Mouse (Mus musculus) G1E (cell line): ENCODE results near the gene Aspa. TPM values are rescaled to one million over a fixed set of nuclear protein-coding genes. Genes with fewer than 3 reads are reported as not detected.
"Not testable (repeated sequence)": the region's sequence is repeated elsewhere in the genome, so short reads cannot be mapped to it uniquely, and the experiment has no call there.

Experiments
- ATAC-seq: 2 replicates; pipeline ENCODE4 v1.8.0; 2016; ENCODE audit warnings: mild to moderate bottlenecking; ENCODE audit not compliant: insufficient number of reproducible peaks, poor library complexity, low FRiP score, severe bottlenecking; ENCODE audit errors: extremely low read depth
- DNase-seq: peaks from one replicate; pipeline ENCODE4 v3.0.0; 2012; ENCODE audit warnings: low spot score
- H3K27me3 ChIP-seq: 2 replicates; pipeline ENCODE4 v1.6.1; 2012; ENCODE audit warnings: mild to moderate bottlenecking, low read length, inconsistent platforms; ENCODE audit not compliant: insufficient read depth
- H3K36me3 ChIP-seq: replicated peaks from 2 replicates; pipeline ENCODE3; 2012; ENCODE audit warnings: mild to moderate bottlenecking, inconsistent platforms
- H3K4me1 ChIP-seq: 2 replicates; pipeline ENCODE4 v1.6.1; 2012; ENCODE audit warnings: low read depth, low read length, inconsistent platforms, mixed read lengths; ENCODE audit not compliant: insufficient read depth
- H3K4me3 ChIP-seq: 2 replicates; pipeline ENCODE4 v1.5.1; 2012; ENCODE audit warnings: low read depth, mild to moderate bottlenecking, inconsistent platforms, low read length, moderate library complexity, mixed read lengths
- H3K9me3 ChIP-seq: replicated peaks from 2 replicates; pipeline ENCODE4 v1.6.1; 2012; ENCODE audit warnings: inconsistent platforms
- CTCF ChIP-seq: IDR thresholded peaks from 2 replicates; pipeline ENCODE4 v1.5.1; 2012; ENCODE audit warnings: low read depth, low read length, inconsistent platforms, mixed read lengths
- GATA1 ChIP-seq: IDR thresholded peaks from 2 replicates; pipeline ENCODE4 v1.6.1; 2012; ENCODE audit warnings: borderline replicate concordance, low read length, inconsistent platforms, mixed read lengths
- GATA2 ChIP-seq: IDR thresholded peaks from 2 replicates; pipeline ENCODE4 v1.6.1; 2012; ENCODE audit warnings: low read depth, low read length, inconsistent platforms, borderline replicate concordance
- POLR2AphosphoS5 ChIP-seq: IDR thresholded peaks from 2 replicates; pipeline ENCODE4 v1.6.1; 2012; ENCODE audit warnings: low read depth, low read length, inconsistent platforms; ENCODE audit not compliant: insufficient replicate concordance
- TAL1 ChIP-seq: conservative IDR thresholded peaks from 2 replicates; pipeline ENCODE4 v1.6.1; 2012; ENCODE audit warnings: low read depth, low read length, inconsistent platforms, mixed read lengths
- polyA plus RNA-seq: library from polyadenylated mRNA; stranded (reverse); fragments of >175 nt; gene quantifications from 2 replicates; pipeline ENCODE4 v1.2.3, GENCODE M21; 2012
- total RNA-seq, 2 experiments: library from RNA; stranded (forward) in 1 of 2; stranded (reverse) in 1 of 2; fragments of 200-1000 nt in 1 of 2; fragments of >200 nt in 1 of 2; fragmentation: Nextera tagmentation in 1 of 2; gene quantifications; 2 replicates each; pipeline ENCODE4 v1.2.3; 2014 to 2017

The Aspa gene
- total and polyA plus RNA-seq, 3 experiments, result 0.22 TPM; not detected in 2

GRCm38 (mm10) chr11:73326485-73326886 lies 2.9 kb downstream of the Aspa start:
- Histone ChIP-seq H3K9me3 (peaks cover under 1% of the 10 kb centered on the region; the same call in 1 of the 2 replicates), H3K4me1 (peaks cover 4% of the 10 kb centered on the region), H3K4me3 (no peak overlapping the region), H3K36me3 (no peaks in the 10 kb centered on the region), H3K27me3 (peaks cover 9% of the 10 kb centered on the region; the same call in 1 of the 2 replicates)
- TF ChIP-seq CTCF (no peak), GATA2 (no peak), POLR2AphosphoS5 (no peak), GATA1 (no peak), TAL1 (no peak)
- DNase-seq (no peak), ATAC-seq (no peak)

GRCm38 (mm10) chr11:73323906-73324830 lies 5.2 kb downstream of the Aspa start:
- H3K4me1 ChIP-seq, result peaks cover 6% of the 10 kb centered on the region
- ATAC-seq (no peak), DNase-seq (no peak)
- no peaks in the 10 kb centered on the region for H3K27me3 ChIP-seq
- H3K36me3 ChIP-seq, result no peaks in the 10 kb centered on the region
- H3K9me3 ChIP-seq, result peaks cover 6% of the 10 kb centered on the region
- H3K4me3 ChIP-seq, result no peak overlapping the region
- TF ChIP-seq TAL1, result no peak
- TF ChIP-seq CTCF, result no peak

GRCm38 (mm10) chr11:73321064-73321463 lies 8.3 kb downstream of the Aspa start:
- not testable (repeated sequence) for DNase-seq, H3K4me3 ChIP-seq, H3K36me3 ChIP-seq, H3K27me3 ChIP-seq, H3K4me1 ChIP-seq, ATAC-seq, H3K9me3 ChIP-seq

GRCm38 (mm10) chr11:73318581-73318980 lies 10.8 kb downstream of the Aspa start:
- not testable (repeated sequence) for H3K4me1 ChIP-seq, DNase-seq, H3K4me3 ChIP-seq, ATAC-seq, H3K27me3 ChIP-seq, H3K36me3 ChIP-seq, H3K9me3 ChIP-seq

GRCm38 (mm10) chr11:73315961-73316360 lies 13.4 kb downstream of the Aspa start:
- peaks cover under 1% of the 10 kb centered on the region for H3K9me3 ChIP-seq
- no peak for ATAC-seq

GRCm38 (mm10) chr11:73303123-73303522 lies 26.3 kb downstream of the Aspa start:
- Histone ChIP-seq H3K9me3 (no peaks in the 10 kb centered on the region), H3K4me1 (no peaks in the 10 kb centered on the region), H3K4me3 (no peak overlapping the region), H3K27me3 (no peaks in the 10 kb centered on the region), H3K36me3 (no peaks in the 10 kb centered on the region)
- no peak for DNase-seq
- no peak for ATAC-seq
- TF ChIP-seq CTCF, result no peak
- TF ChIP-seq TAL1, result no peak
- no peak for TF ChIP-seq GATA1
- TF ChIP-seq POLR2AphosphoS5, result no peak
- TF ChIP-seq GATA2, result no peak

More at GRCm38 (mm10) chr11:73315961-73316360, 13.4 kb downstream of the Aspa start:
- H3K27me3 ChIP-seq, result 0 out of 2 replicates have a peak, but pooled peaks cover 2% of the 10 kb centered on the region
- no peak for DNase-seq
- no peak for TF ChIP-seq POLR2AphosphoS5
- TF ChIP-seq GATA2, result no peak
- TF ChIP-seq CTCF, result no peak
- TF ChIP-seq GATA1, result no peak
- no peak for TF ChIP-seq TAL1
- H3K36me3 ChIP-seq, result no peaks in the 10 kb centered on the region
- H3K4me3 ChIP-seq, result no peak overlapping the region
- no peaks in the 10 kb centered on the region for H3K4me1 ChIP-seq

GRCm38 (mm10) chr11:73289621-73290020 lies 39.8 kb downstream of the Aspa start:
- no peak for ATAC-seq
- H3K4me1 ChIP-seq, result no peaks in the 10 kb centered on the region
- H3K4me3 ChIP-seq, result no peak overlapping the region
- no peak for TF ChIP-seq POLR2AphosphoS5
- TF ChIP-seq GATA1, result no peak
- no peak for TF ChIP-seq GATA2
- TF ChIP-seq CTCF, result no peak
- TF ChIP-seq TAL1, result no peak
- DNase-seq, result no peak
- H3K36me3 ChIP-seq, result no peaks in the 10 kb centered on the region
- no peaks in the 10 kb centered on the region for H3K9me3 ChIP-seq
- peaks cover 4% of the 10 kb centered on the region; the same call in 1 of the 2 replicates for H3K27me3 ChIP-seq
